Mouse (Mus musculus) E14TG2a.4 (cell line): ENCODE data around the gene Upp2.

Experiments
- CTCF ChIP-seq: conservative IDR thresholded peaks from 2 replicates; pipeline ENCODE4 v1.5.1; 2014; ENCODE audit warnings: low read length
- NANOG ChIP-seq: IDR thresholded peaks from 2 replicates; pipeline ENCODE4 v1.6.1; 2014; ENCODE audit warnings: borderline replicate concordance, low read length, mixed read lengths
- POU5F1 ChIP-seq: IDR thresholded peaks from 2 replicates; pipeline ENCODE4 v1.6.1; 2014; ENCODE audit warnings: low read length, borderline replicate concordance

GRCm38 (mm10) chr2:58828910-58829600 lies 262.0 kb downstream of the Upp2 start:
- TF ChIP-seq CTCF (no peak), POU5F1 (no peak), NANOG (no peak)
